Mouse (Mus musculus): ENCODE results near the gene Ric3.

GRCm38 (mm10) chr7:109072326-109072725 is 10.8 kb downstream of the Ric3 start:
- no peak for TF ChIP-seq CTCF (IDR thresholded peaks at IDR 0.05; ENCODE audit: low read depth, low read length)
- TF ChIP-seq TAL1 (conservative IDR thresholded peaks at IDR 0.05; ENCODE audit: low read depth, low read length) = no peak
- no peak for TF ChIP-seq GATA1 (IDR thresholded peaks at IDR 0.05; ENCODE audit: borderline replicate concordance, low read length)
- TF ChIP-seq POLR2AphosphoS5 (IDR thresholded peaks at IDR 0.05; ENCODE audit: insufficient replicate concordance, low read depth, low read length) = no peak
- no peak for TF ChIP-seq GATA2 (IDR thresholded peaks at IDR 0.05; ENCODE audit: borderline replicate concordance, low read depth, low read length)

Measured in G1E (cell line).